Mouse (Mus musculus): ENCODE measurements at regions not wholly inside any gene's neighbourhood (a gene's known extent, or its start where the extent isn't known, plus 50 kb on each side); places are given as distances from the start of the nearest gene placed in this dataset.

GRCm38 (mm10) chr7:74224378-74224777 lies 210.9 kb upstream of the St8sia2 start:
- no peak for DNase-seq (ENCODE audit: low spot score in 2 of 2)

GRCm38 (mm10) chr7:74200661-74201060 lies 187.2 kb upstream of the St8sia2 start:
- no peak for DNase-seq (ENCODE audit: low spot score in 2 of 2)

- DNase-seq (ENCODE audit: low spot score in 2 of 2) = no peak
These were observed 185.3 kb upstream of the St8sia2 start for GRCm38 (mm10) chr7:74198796-74199195.

GRCm38 (mm10) chr7:74184661-74185060 lies 171.2 kb upstream of the St8sia2 start:
- DNase-seq (ENCODE audit: low spot score in 2 of 2) = no peak

GRCm38 (mm10) chr7:74174206-74174605 lies 160.7 kb upstream of the St8sia2 start:
- no peak for DNase-seq (ENCODE audit: low spot score in 2 of 2)

- DNase-seq (ENCODE audit: low spot score in 2 of 2) = no peak
These were observed 159.7 kb upstream of the St8sia2 start for GRCm38 (mm10) chr7:74173230-74173612.

GRCm38 (mm10) chr7:74172504-74173229 lies 159.2 kb upstream of the St8sia2 start:
- no peak for DNase-seq (ENCODE audit: low spot score in 2 of 2)

- DNase-seq (ENCODE audit: low spot score in 2 of 2) = no peak
These were observed 138.1 kb upstream of the St8sia2 start for GRCm38 (mm10) chr7:74151590-74151989.

- DNase-seq (ENCODE audit: low spot score in 2 of 2) = peak in 1 of 2 experiments; percentile 6
These were observed 129.7 kb upstream of the St8sia2 start for GRCm38 (mm10) chr7:74143236-74143635.

- no peak for DNase-seq (ENCODE audit: low spot score in 2 of 2)
These were observed 124.7 kb upstream of the St8sia2 start for GRCm38 (mm10) chr7:74138169-74138568.

GRCm38 (mm10) chr7:74130206-74130836 lies 116.8 kb upstream of the St8sia2 start:
- no peak for DNase-seq (ENCODE audit: low spot score in 2 of 2)

- no peak for DNase-seq (ENCODE audit: low spot score in 2 of 2)
These were observed 98.6 kb upstream of the St8sia2 start for GRCm38 (mm10) chr7:74112071-74112470.

- no peak for DNase-seq (ENCODE audit: low spot score in 2 of 2)
These were observed 94.9 kb upstream of the St8sia2 start for GRCm38 (mm10) chr7:74108347-74108746.

GRCm38 (mm10) chr7:74107176-74107928 lies 93.9 kb upstream of the St8sia2 start:
- no peak for DNase-seq (ENCODE audit: low spot score in 2 of 2)

- no peak for DNase-seq (ENCODE audit: low spot score in 2 of 2)
These were observed 78.0 kb upstream of the St8sia2 start for GRCm38 (mm10) chr7:74091402-74092025.

- DNase-seq (ENCODE audit: low spot score in 2 of 2) = no peak
These were observed 67.4 kb upstream of the St8sia2 start for GRCm38 (mm10) chr7:74080846-74081235.

GRCm38 (mm10) chr7:74080079-74080845 lies 66.8 kb upstream of the St8sia2 start:
- DNase-seq (ENCODE audit: low spot score in 2 of 2) = no peak

- DNase-seq (ENCODE audit: low spot score in 2 of 2) = no peak
These were observed 59.1 kb upstream of the St8sia2 start for GRCm38 (mm10) chr7:74072632-74073031.

GRCm38 (mm10) chr7:74070836-74071235 lies 57.3 kb upstream of the St8sia2 start:
- DNase-seq (ENCODE audit: low spot score in 2 of 2) = no peak

- no peak for DNase-seq (ENCODE audit: low spot score in 2 of 2)
These were observed 52.1 kb upstream of the St8sia2 start for GRCm38 (mm10) chr7:74065449-74066099.
